Comparison of ENCODE assay signal across 8 mouse cellular contexts in genomic region chr7:89337711-89338349, GRCm38 (mm10).
DNase-seq lines count a peak whose midpoint lies in the region; ATAC-seq and TF ChIP-seq lines count a peak whose summit lies in the region.

No protein-coding gene starts in this region.

- DNase-seq in frontal cortex, postnatal 36 days (ENCODE audit: low spot score in 2 of 2), result no peak
- no peak for DNase-seq in thymus, adult 2 months
- no peak for DNase-seq in thymus, postnatal 14 days
- no peak for DNase-seq in liver, embryonic 11.5 days (ENCODE audit: low spot score)
- no peak for DNase-seq in urinary bladder, adult 18-20 months (ENCODE audit: low spot score in 2 of 2)
- no peak for DNase-seq in gastrocnemius, postnatal 25 days

- H3K4me3 ChIP-seq in thymus, adult 2 months (ENCODE audit: control insufficient read depth, insufficient read depth, low read length), result peak overlapping the region; percentile 96
- H3K4me3 ChIP-seq in liver, embryonic 11.5 days (ENCODE audit: low read depth, low read length), result peak overlapping the region; percentile 94

- H3K9me3 ChIP-seq in liver, embryonic 11.5 days (ENCODE audit: control insufficient read depth, low read length), result no peaks in the 10 kb centered on the region

- H3K4me2 ChIP-seq in liver, embryonic 11.5 days, result peak overlapping the region; percentile 86

- WGBS in thymus, adult 2 months, result 31% methylated on average over 10 of the region's 10 CpGs
- WGBS in liver, embryonic 11.5 days, result 37% methylated on average over 10 of the region's 10 CpGs

- peaks cover 5% of the 10 kb centered on the region for H3K4me1 ChIP-seq in thymus, adult 2 months (replicated peaks; ENCODE audit: control insufficient read depth, insufficient read depth, low read length)
- H3K4me1 ChIP-seq in liver, embryonic 11.5 days (replicated peaks; ENCODE audit: control insufficient read depth, insufficient read depth, low read length), result peaks cover 12% of the 10 kb centered on the region

- ATAC-seq in frontal cortex, adult (ENCODE audit: low TSS enrichment), result peak; percentile 11; the same call in 1 of the 2 replicates
- ATAC-seq in liver, embryonic 11.5 days (replicated peaks; ENCODE audit: low FRiP score), result no peak; the same call in 1 of the 2 replicates
- no peak for ATAC-seq in megakaryocyte-erythroid progenitor cell, adult 5-6 weeks (replicated peaks; ENCODE audit: low FRiP score, low TSS enrichment, poor library complexity, severe bottlenecking)

- TF ChIP-seq POLR2A in thymus, adult 2 months (IDR thresholded peaks at IDR 0.05; ENCODE audit: control insufficient read depth, extremely low read depth, insufficient read depth, low read length, poor library complexity), result no peak

- H3K27ac ChIP-seq in thymus, adult 2 months (ENCODE audit: control insufficient read depth, insufficient read depth, low read length), result no peak overlapping the region
- H3K27ac ChIP-seq in liver, embryonic 11.5 days (ENCODE audit: low read depth, low read length), result 0 out of 2 replicates have a peak overlapping the region, but pooled peaks have one; percentile 66

- H3K9ac ChIP-seq in liver, embryonic 11.5 days (ENCODE audit: low read depth, low read length), result peak overlapping the region; percentile 89

- H3K27me3 ChIP-seq in thymus, adult 2 months (ENCODE audit: control insufficient read depth, insufficient read depth, low read length), result no peaks in the 10 kb centered on the region
- no peaks in the 10 kb centered on the region for H3K27me3 ChIP-seq in liver, embryonic 11.5 days (replicated peaks; ENCODE audit: control insufficient read depth, insufficient read depth, low read length)

- no peaks in the 10 kb centered on the region for H3K36me3 ChIP-seq in thymus, adult 2 months (ENCODE audit: control insufficient read depth, insufficient read depth, low read length)
- no peaks in the 10 kb centered on the region for H3K36me3 ChIP-seq in liver, embryonic 11.5 days (ENCODE audit: control insufficient read depth, insufficient read depth, low read length)

- TF ChIP-seq CTCF in thymus, adult 2 months (IDR thresholded peaks at IDR 0.05; ENCODE audit: borderline replicate concordance, control insufficient read depth, extremely low read depth, insufficient read depth, low read length, poor library complexity), result no peak
